Mouse (Mus musculus) intestine, embryonic 15.5 days (tissue): ENCODE results near the gene Tcp10a. TPM values are rescaled to one million over a fixed set of nuclear protein-coding genes. Genes with fewer than 3 reads are reported as not detected.
"Not testable (repeated sequence)": the region's sequence is repeated elsewhere in the genome, so short reads cannot be mapped to it uniquely, and the experiment has no call there.

Source experiments
- ATAC-seq: fragments of 200-750 bp; cut with Nextera tagmentation; 2 replicates; pipeline ENCODE4 v1.8.0; 2017; ENCODE audit warnings: moderate TSS enrichment, moderate library complexity
- H3K27ac ChIP-seq: fragments of 300-500 bp; sonication (generic); 2 replicates; pipeline ENCODE4 v1.5.1; 2015; ENCODE audit warnings: mild to moderate bottlenecking, inconsistent platforms
- H3K27me3 ChIP-seq: fragments of 300-500 bp; sonication (generic); replicated peaks from 2 replicates; pipeline ENCODE4 v1.6.1; 2015; ENCODE audit warnings: inconsistent platforms
- H3K36me3 ChIP-seq: fragments of 300-500 bp; sonication (generic); 2 replicates; pipeline ENCODE4 v1.6.1; 2015; ENCODE audit warnings: inconsistent platforms
- H3K4me1 ChIP-seq: fragments of 300-500 bp; sonication (generic); replicated peaks from 2 replicates; pipeline ENCODE4 v1.6.1; 2015; ENCODE audit warnings: inconsistent platforms
- H3K4me2 ChIP-seq: fragments of 300-500 bp; sonication (generic); replicated peaks from 2 replicates; pipeline ENCODE4 v1.6.1; 2015; ENCODE audit warnings: mild to moderate bottlenecking, inconsistent platforms
- H3K4me3 ChIP-seq: fragments of 300-500 bp; sonication (generic); replicated peaks from 2 replicates; pipeline ENCODE4 v1.5.1; 2015; ENCODE audit warnings: inconsistent platforms
- H3K9ac ChIP-seq: fragments of 300-500 bp; sonication (generic); 2 replicates; pipeline ENCODE4 v1.6.1; 2015; ENCODE audit warnings: inconsistent platforms
- H3K9me3 ChIP-seq: fragments of 300-500 bp; sonication (generic); 2 replicates; pipeline ENCODE4 v1.6.1; 2016; ENCODE audit warnings: inconsistent platforms
- WGBS: fragments of 180-500 bp; shearing (Covaris S2); methylation state at CpG from one replicate; pipeline ENCODE4 v1.1.7; 2015; 5-methylcytosine and 5-hydroxymethylcytosine counted together
- polyA plus RNA-seq: library from polyadenylated mRNA; unstranded; fragments of >200 nt; fragmentation: Nextera tagmentation; extraction: Ambion mirVana; gene quantifications from 2 replicates; pipeline ENCODE4 v1.2.1, GENCODE M21; 2015

Gene Tcp10a
- polyA plus RNA-seq, result not detected in 2 replicates

DNA sequence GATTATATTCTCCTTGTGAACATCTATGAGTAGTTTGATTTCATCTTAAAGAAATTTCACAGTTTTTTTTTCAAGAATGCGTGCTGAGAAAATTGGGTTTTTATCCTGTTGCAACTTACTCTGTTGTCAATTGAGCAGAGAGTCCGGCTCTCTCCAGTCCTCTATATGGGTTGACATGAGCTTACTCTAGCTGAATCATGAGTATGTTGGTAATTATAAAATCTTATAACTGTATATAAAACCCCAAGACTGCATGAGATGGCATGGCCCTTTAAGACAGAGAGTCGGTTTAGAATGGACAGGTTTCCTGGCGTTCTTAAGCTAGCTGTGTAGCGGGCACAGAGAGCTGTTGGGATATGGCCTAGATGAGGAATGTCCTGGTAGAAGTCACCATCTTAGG is at the start of gene Tcp10a:
Tcp10a (plus strand) TSS at position 301 of the 400 bp plus-strand sequence.
- ATAC-seq, H3K4me2 ChIP-seq, H3K4me1 ChIP-seq, H3K27me3 ChIP-seq, H3K36me3 ChIP-seq, H3K4me3 ChIP-seq, H3K27ac ChIP-seq, H3K9me3 ChIP-seq, H3K9ac ChIP-seq: not testable (repeated sequence)
- WGBS, result 93% methylated on average over 5 of the region's 5 CpGs

DNA sequence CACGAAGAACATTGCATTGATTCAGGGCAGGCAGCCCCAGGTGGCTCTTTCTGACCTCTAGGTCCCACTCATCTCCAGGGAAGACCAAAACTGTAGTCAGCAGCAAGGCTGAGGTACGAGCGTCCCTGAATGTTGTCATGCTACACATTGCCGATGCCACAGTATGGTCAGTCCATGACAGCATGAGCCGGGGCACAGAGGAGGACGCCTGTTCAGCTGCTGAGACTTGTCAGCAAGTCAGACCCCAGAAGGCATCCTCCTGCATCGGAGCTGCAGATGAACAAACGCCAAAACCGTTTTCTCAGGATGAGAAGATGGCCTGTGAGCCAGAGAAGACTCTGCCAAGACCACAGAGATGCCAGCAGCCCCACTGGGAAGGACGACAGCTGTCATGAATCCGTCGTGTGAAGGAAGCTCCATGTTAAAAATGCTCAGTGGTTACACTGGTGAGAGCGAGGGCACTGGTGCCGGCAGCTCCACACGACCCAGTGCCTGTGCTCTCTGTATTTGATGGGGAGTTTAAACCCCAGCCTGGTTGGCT is 45.7 kb upstream of the Tcp10a start:
- no peaks in the 10 kb centered on the region for H3K36me3 ChIP-seq
- no peak overlapping the region for H3K9ac ChIP-seq
- WGBS, result 89% methylated on average over 15 of the region's 15 CpGs
- no peak for ATAC-seq
- no peak overlapping the region for H3K4me2 ChIP-seq
- no peaks in the 10 kb centered on the region for H3K27me3 ChIP-seq
- no peaks in the 10 kb centered on the region for H3K9me3 ChIP-seq
- no peak overlapping the region for H3K4me3 ChIP-seq
- H3K27ac ChIP-seq, result no peak overlapping the region
- peaks cover 3% of the 10 kb centered on the region; the same call in 1 of the 2 replicates for H3K4me1 ChIP-seq

- Histone ChIP-seq H3K4me3 (no peak overlapping the region), H3K36me3 (no peaks in the 10 kb centered on the region), H3K27ac (no peak overlapping the region), H3K9me3 (no peaks in the 10 kb centered on the region), H3K4me2 (no peak overlapping the region), H3K9ac (no peak overlapping the region), H3K4me1 (no peaks in the 10 kb centered on the region), H3K27me3 (no peaks in the 10 kb centered on the region)
- WGBS, result 90% methylated on average over 9 of the region's 9 CpGs
- no peak for ATAC-seq
These were observed 45.2 kb upstream of the Tcp10a start for GRCm38 (mm10) chr17:7279251-7279650.

- no peaks in the 10 kb centered on the region for H3K9me3 ChIP-seq
- H3K36me3 ChIP-seq, result no peaks in the 10 kb centered on the region
- ATAC-seq, result peak; percentile 52
- H3K27ac ChIP-seq, result peak overlapping the region; percentile 48; the same call in 1 of the 2 replicates
- no peak overlapping the region for H3K4me2 ChIP-seq
- 60% methylated on average over 8 of the region's 8 CpGs for WGBS
- no peak overlapping the region for H3K4me3 ChIP-seq
- no peak overlapping the region for H3K9ac ChIP-seq
- no peaks in the 10 kb centered on the region for H3K27me3 ChIP-seq
- H3K4me1 ChIP-seq, result 0 out of 2 replicates have a peak, but pooled peaks cover 5% of the 10 kb centered on the region
These were observed 40.0 kb upstream of the Tcp10a start for GRCm38 (mm10) chr17:7284297-7284910.

DNA sequence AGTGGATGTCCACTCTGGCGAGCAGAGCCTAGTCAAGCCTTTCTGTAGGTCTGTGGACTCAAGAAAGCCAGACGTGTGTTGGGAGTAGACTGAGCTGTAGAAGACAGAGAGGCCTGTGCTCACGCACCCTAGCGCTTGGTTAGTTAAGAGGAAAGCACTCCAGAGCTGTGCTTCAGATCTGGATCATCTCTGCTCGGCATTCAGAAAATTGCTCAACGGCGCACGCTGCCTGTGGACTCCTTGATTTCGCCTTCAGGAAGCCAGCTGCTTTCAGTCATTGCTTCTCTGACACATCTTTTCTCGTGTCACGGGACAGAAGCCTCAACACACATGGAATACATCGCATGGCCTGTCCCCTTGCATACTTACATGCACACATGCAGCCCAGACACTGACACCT is 39.2 kb upstream of the Tcp10a start:
- Histone ChIP-seq H3K4me2 (no peak overlapping the region), H3K4me3 (no peak overlapping the region), H3K4me1 (0 out of 2 replicates have a peak, but pooled peaks cover 5% of the 10 kb centered on the region), H3K27me3 (no peaks in the 10 kb centered on the region), H3K27ac (peak overlapping the region; percentile 11; the same call in 1 of the 2 replicates), H3K36me3 (no peaks in the 10 kb centered on the region), H3K9ac (no peak overlapping the region), H3K9me3 (no peaks in the 10 kb centered on the region)
- WGBS, result 56% methylated on average over 12 of the region's 12 CpGs
- ATAC-seq, result no peak; the same call in 1 of the 2 replicates

DNA sequence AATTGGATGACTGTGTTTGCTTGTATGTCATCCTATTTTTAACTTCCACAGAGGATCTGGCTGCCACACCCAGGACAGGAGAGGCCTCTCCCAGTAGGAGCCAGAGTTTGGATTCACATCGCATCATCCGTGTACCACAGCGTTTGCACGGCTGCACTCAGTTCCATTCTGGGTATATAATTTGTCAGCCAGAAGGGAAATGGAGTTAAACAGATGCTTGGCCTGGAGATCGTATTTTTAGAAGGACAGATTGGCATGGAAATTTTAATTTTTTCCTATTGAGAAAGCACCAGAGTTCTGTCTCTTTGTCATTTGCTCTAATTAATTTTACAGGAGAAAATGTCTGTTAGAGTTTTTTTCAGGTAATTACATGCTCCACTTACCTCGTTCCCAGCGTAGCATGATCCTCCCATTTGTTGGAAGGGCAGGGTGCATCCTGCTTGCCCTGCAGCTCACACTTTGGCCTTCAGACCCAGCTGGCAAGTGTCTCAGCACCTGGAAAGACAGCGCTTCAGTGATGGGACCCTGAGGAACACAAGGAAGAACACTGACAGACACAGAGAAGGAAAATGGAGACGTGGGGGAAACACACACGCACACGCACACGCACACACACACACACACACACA is 37.9 kb upstream of the Tcp10a start:
- Histone ChIP-seq H3K27me3 (no peaks in the 10 kb centered on the region), H3K27ac (no peak overlapping the region), H3K4me2 (no peak overlapping the region), H3K9ac (no peak overlapping the region), H3K9me3 (no peaks in the 10 kb centered on the region), H3K36me3 (no peaks in the 10 kb centered on the region), H3K4me3 (no peak overlapping the region), H3K4me1 (0 out of 2 replicates have a peak, but pooled peaks cover 5% of the 10 kb centered on the region)
- no peak for ATAC-seq
- 84% methylated on average over 12 of the region's 12 CpGs for WGBS

DNA sequence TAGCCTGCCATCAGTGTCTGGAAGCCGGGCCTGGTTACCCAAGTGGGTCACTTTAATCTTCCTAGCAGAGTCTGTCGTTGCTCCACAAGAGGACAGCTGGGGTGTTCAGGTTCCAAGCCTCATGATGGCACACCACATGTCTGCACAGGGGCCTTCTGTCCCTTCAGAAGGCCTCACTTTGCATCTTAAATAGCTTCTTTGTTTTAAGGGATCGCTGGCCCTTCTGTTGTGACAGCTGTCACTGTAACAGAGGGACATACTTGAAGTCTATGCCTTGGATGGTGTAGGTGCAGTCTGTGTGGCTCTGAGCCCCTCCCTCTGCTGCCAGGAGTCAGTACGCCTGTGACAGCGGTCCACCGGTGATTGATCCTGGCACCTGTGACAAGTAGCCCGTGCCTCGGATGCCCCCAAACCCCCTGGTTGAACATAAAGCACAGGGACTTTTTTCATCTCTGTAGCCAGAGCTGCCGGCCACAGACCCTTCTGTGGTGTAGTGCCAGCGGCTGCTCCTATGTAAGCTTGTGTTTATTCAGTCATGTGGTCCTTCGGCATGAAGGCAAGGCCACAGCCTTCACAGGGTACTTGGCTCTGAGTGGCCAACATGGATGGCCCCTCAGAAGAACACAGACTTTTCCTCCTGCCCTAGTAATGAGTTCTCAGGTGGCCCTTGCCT is 32.3 kb upstream of the Tcp10a start:
- no peaks in the 10 kb centered on the region for H3K36me3 ChIP-seq
- no peaks in the 10 kb centered on the region for H3K4me1 ChIP-seq
- H3K9ac ChIP-seq, result no peak overlapping the region
- H3K27ac ChIP-seq, result no peak overlapping the region
- no peaks in the 10 kb centered on the region for H3K27me3 ChIP-seq
- H3K4me2 ChIP-seq, result no peak overlapping the region
- 85% methylated on average over 11 of the region's 11 CpGs for WGBS
- no peak overlapping the region for H3K4me3 ChIP-seq
- H3K9me3 ChIP-seq, result no peaks in the 10 kb centered on the region
- no peak for ATAC-seq

- not testable (repeated sequence) for H3K9ac ChIP-seq, H3K27ac ChIP-seq, H3K9me3 ChIP-seq, H3K4me3 ChIP-seq, H3K4me2 ChIP-seq, H3K27me3 ChIP-seq, H3K4me1 ChIP-seq, H3K36me3 ChIP-seq
- WGBS, result 56% methylated on average over 8 of the region's 8 CpGs
- ATAC-seq, result peak; percentile 78
These were observed 17.9 kb upstream of the Tcp10a start for GRCm38 (mm10) chr17:7306278-7307196.

DNA sequence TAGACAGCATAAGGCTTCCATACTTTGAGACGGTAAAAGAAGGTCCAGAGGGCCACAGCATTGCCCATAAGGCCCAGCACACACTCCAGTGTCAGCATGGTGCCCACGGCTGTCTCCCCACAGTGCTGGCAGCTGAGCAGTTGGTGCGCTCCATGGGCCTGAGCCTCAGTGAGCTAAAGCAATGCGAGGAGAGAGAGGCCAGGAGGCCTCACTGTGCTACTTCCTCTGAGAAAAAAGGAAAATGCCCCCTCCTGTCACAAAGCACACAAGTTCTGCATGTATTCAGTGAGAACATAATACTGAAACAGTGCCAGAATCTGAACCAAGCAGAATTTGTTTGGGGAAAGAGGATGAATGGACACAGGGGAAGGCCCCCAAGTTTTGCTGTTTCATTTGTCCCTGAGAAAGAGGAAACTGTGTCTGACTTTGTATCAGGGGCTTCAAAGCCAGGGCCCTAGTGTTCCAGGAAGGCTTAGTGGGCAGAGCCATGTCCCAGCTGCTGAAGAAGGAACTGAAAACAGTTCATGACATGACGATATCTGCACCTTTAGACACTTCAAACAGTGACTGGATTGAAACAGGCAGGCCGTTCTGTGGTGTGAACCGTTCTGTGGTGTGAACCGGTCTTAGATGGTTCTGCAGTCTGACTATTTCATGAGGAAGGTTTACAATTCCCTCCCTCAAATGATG is 8.6 kb upstream of the Tcp10a start:
- H3K9me3 ChIP-seq, H3K27me3 ChIP-seq, H3K4me2 ChIP-seq, ATAC-seq, H3K36me3 ChIP-seq, H3K4me3 ChIP-seq, H3K9ac ChIP-seq, H3K4me1 ChIP-seq, H3K27ac ChIP-seq: not testable (repeated sequence)
- WGBS, result 86% methylated on average over 7 of the region's 8 CpGs

- H3K27me3 ChIP-seq, ATAC-seq, H3K4me1 ChIP-seq, H3K9me3 ChIP-seq, H3K4me3 ChIP-seq, H3K4me2 ChIP-seq, H3K36me3 ChIP-seq, H3K9ac ChIP-seq, H3K27ac ChIP-seq: not testable (repeated sequence)
- 70% methylated on average over 6 of the region's 6 CpGs for WGBS
These were observed 4.7 kb upstream of the Tcp10a start for GRCm38 (mm10) chr17:7319789-7320188.

- not testable (repeated sequence) for H3K4me1 ChIP-seq, H3K4me2 ChIP-seq, H3K9me3 ChIP-seq, ATAC-seq, H3K4me3 ChIP-seq, H3K36me3 ChIP-seq, H3K27me3 ChIP-seq, H3K9ac ChIP-seq, H3K27ac ChIP-seq
- 52% methylated on average over 7 of the region's 8 CpGs for WGBS
These were observed 2.0 kb downstream of the Tcp10a start for GRCm38 (mm10) chr17:7326415-7326814.
